Mouse (Mus musculus) layer of hippocampus, postnatal 36 days (tissue): ENCODE data around the gene Pnliprp2. TPM values are rescaled to one million over a fixed set of nuclear protein-coding genes. Genes with fewer than 3 reads are reported as not detected.

Experiments
- DNase-seq, 2 experiments: peaks; one replicate each; pipeline ENCODE4 v3.0.0; 2022
- total RNA-seq, 2 experiments: library from RNA; stranded (reverse); gene quantifications; 2 replicates each; pipeline ENCODE4 v1.2.3; 2021

Pnliprp2 gene
- total RNA-seq, 2 experiments from 2014 or later: 0.22 to 0.33 TPM

GRCm38 (mm10) chr19:58795114-58795669 is 35.7 kb downstream of the Pnliprp2 start:
- no peak for DNase-seq

- peak in 1 of 2 experiments; percentile 57 for DNase-seq
These were observed 45.8 kb downstream of the Pnliprp2 start for GRCm38 (mm10) chr19:58805191-58805779.

GRCm38 (mm10) chr19:58806364-58806763 is 46.8 kb downstream of the Pnliprp2 start:
- peak in 1 of 2 experiments; percentile 68 for DNase-seq

DNA sequence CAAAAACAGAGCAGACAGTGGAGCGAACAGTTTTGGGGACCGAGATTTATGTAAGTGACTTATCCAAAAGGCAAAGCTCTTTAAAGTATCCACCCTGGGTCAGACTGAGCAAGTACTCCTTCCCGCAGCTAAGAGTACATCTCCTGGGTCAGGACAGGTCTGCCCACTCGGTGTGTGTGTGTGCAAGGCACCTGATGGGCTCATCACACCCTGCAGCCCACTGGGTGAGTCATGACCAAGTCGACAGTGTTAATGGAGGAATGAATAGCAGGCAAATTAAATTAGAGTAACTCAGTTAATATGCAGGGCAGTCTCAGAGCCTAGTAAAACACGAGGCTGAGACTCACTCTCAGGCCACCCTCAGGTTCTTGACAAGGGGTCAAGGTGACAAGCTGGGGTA is 49.3 kb downstream of the Pnliprp2 start:
- no peak for DNase-seq

DNA sequence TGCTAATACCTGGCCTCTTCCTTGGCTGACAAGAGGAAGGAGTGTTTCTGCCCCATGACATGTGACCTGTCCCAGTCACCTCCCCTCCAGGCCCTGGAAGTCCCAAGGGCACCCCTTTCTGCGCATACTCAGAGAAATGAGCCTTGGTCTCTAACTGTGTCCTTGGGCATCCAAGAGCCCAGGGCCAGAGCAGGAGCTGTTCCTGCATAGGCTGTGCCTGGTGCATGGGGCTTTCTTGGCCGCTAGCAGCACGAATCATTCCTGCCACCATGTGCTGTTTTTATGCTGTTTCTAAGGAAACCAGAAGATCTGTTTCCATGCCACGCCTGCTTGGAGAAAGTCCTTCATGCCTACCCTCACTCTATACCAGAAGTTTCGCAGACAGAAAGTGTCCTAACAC is 51.0 kb downstream of the Pnliprp2 start:
- no peak for DNase-seq

DNA sequence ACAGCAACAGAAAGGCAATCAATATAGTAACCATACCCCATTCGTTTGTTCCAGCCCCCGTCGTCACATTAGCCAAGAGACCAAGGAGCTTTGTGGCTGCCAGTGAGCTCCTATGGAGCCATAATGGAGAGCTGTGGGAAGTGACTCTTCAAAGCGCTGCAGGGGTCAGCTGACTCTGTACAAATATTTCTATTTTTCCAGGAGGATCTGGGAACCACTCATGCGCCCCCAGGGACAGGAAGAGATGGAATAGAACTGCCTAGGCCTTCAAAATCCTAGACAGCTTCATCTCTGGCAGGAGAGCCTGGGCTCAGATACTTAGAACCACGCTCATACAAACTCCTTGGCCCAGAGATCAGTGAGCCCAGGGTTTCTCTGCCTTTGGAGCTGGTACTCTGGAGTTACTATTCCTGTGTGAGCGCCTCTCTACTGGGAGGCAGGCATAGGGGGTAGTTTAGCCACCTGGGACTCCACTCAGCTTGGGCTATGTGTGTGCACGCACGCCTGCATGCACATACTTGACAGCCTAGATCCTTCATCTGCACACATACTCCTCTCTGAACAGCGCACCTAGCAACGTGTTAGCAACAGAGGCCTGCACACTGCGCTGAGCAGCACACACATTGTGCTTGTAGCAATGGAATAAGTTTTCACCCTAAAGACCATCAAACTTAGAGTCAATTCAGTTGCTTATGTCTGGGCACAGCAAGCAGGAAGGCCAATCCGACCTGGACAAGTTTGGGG is 55.8 kb downstream of the Pnliprp2 start:
- no peak for DNase-seq

DNA sequence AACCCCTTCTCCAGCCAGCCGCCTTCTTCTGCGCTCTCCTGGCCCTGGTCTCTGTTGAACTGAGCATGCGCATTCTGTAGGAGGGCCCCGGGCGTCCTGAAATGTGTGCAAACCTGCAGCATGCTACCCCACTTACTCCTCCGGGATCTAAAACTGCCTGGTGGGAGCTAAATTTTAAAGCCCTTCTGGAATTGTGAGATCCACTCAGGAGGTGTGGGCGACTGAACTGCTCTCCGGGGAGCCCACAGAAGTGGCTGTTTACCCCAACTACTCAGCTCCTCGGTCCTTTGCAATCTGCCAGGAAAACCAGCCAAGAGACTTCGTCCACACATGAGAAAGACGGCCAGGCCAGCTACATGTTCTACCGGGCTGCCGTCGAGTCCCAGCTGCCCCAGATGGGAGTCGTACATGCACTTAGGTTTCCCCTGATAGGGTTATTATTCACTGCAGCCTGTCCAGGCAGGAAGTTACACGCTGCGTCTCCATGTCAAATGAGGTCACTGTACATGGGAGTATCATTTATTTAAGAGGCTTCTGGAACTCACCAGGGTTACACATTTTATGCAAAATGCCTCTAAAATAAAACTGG is 57.0 kb downstream of the Pnliprp2 start:
- DNase-seq: peak; percentile 52 to 54

GRCm38 (mm10) chr19:58817398-58817797 is 57.9 kb downstream of the Pnliprp2 start:
- DNase-seq: no peak

DNA sequence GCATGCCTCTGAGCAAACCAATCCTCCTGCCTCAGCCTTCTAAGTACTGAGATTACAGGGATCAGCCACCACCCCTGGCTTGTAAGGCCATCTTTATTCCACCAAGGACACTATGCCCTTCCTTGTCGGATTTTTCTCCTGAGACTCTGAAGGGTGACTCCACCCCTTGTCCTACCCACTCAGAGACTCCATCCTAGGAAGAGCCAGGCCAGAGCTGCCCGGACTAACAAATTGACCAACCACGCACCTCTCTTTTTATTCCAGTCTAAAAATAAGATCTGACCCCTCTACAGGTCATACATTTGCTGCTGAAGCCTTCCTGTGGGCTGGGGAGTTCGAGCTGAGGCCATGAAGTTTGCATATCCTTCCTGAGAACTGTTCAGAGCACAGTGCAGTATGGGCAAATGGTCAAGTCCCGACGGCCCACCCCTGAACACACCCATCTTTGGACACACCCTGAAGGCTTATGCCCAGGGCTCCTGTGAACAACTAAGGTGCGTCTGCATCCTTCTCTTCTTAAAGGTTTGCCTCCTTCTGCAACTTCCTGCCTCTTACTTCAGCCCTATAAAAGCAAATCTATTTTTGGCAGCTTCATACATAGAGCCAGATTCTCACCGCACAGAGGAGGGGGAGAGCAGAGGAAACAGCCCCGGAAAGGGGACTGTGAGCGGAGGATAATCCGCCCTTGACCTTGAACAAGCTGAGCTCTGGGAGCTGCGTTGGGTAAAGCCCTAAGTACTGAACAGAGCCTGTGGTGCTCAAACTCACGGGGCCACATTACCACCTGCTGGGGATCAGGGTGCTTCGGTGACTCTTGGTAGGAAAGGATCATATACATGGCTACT is 59.3 kb downstream of the Pnliprp2 start:
- DNase-seq: no peak

GRCm38 (mm10) chr19:58822454-58823200 is 63.1 kb downstream of the Pnliprp2 start:
- peak; percentile 58 to 65 for DNase-seq

GRCm38 (mm10) chr19:58823301-58823700 is 63.8 kb downstream of the Pnliprp2 start:
- DNase-seq: no peak

DNA sequence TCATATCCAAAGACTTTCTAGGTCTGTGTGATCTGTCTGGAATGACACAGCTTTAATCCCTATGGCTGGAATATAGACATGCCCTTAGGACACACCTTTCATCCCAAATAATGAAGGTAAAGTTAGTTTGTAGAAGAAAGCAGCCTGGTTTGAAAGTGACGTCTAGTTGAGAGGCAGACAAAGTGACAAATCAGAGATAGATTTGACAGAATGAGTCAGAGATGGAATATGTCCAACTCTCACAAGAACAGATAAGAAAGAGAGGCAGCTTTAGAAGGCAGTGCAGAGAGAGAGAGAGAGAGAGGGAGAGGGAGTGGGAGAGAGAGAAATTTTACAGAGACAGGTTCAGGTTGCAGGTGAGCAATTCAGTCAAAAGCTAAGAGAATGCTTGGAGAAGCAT is 64.8 kb downstream of the Pnliprp2 start:
- DNase-seq: no peak

Other genes with a start within 250 kb of the Pnliprp2 start
- gene Ccdc172, start 247.7 kb upstream of the Pnliprp2 start, total RNA-seq: not detected
- under 1 TPM; 0.37 to 0.43 TPM for gene Pnlip, start 107.2 kb upstream of the Pnliprp2 start, total RNA-seq
- gene Pnliprp1, start 30.8 kb upstream of the Pnliprp2 start, total RNA-seq: not detected
- gene 1700019N19Rik, start 34.7 kb downstream of the Pnliprp2 start, total RNA-seq: under 1 TPM; 0.37 to 0.53 TPM
- 1 to 10 TPM; 1.6 to 1.7 TPM for gene Eno4, start 183.7 kb downstream of the Pnliprp2 start, total RNA-seq
- 100 to 1,000 TPM; 231 to 244 TPM for gene Hspa12a, start 183.9 kb downstream of the Pnliprp2 start, total RNA-seq